Mouse (Mus musculus) CH12.LX (cell line): ENCODE measurements around the gene Tpst1. TPM values are rescaled to one million over a fixed set of nuclear protein-coding genes. Genes with fewer than 3 reads are reported as not detected.

ENCODE experiments used
- DNase-seq: peaks from one replicate; pipeline ENCODE4 v3.0.0-alpha.2; 2013; ENCODE audit errors: extremely low read depth
- H3K27ac ChIP-seq: 2 replicates; pipeline ENCODE4 v1.5.1; 2012; ENCODE audit warnings: low read depth, mild to moderate bottlenecking, control low read depth, moderate library complexity; ENCODE audit not compliant: insufficient read depth
- H3K27me3 ChIP-seq: replicated peaks from 2 replicates; pipeline ENCODE3; 2012; ENCODE audit warnings: inconsistent platforms
- H3K36me3 ChIP-seq, 2 experiments: replicated peaks in 1 of 2; 2 replicates each; pipeline versions ENCODE3 to v1.6.1; 2012; ENCODE audit warnings: inconsistent platforms in 1 of 2, low read length in 1 of 2, mild to moderate bottlenecking in 1 of 2, mixed read lengths in 1 of 2, moderate library complexity in 1 of 2; ENCODE audit not compliant: control insufficient read depth in 1 of 2, insufficient read depth in 1 of 2
- H3K4me1 ChIP-seq, 2 experiments: 2 replicates each; pipeline ENCODE4 v1.6.1; 2012; ENCODE audit warnings: inconsistent platforms in 1 of 2, moderate library complexity in 1 of 2; ENCODE audit not compliant: insufficient read depth in 2 of 2, control insufficient read depth in 1 of 2
- H3K4me2 ChIP-seq: 2 replicates; pipeline ENCODE4 v1.6.1; 2012; ENCODE audit warnings: low read depth, mild to moderate bottlenecking, control low read depth; ENCODE audit not compliant: poor library complexity, insufficient read depth, severe bottlenecking
- H3K4me3 ChIP-seq, 3 experiments: fragments of 150-350 bp in 1 of 3; sonication (generic) in 1 of 3; replicated peaks in 1 of 3; 2 replicates each; pipeline versions ENCODE3 to v1.5.1; 2011 to 2012; ENCODE audit warnings: low read depth in 2 of 3, low read length in 2 of 3, mild to moderate bottlenecking in 2 of 3, moderate library complexity in 2 of 3, control low read depth in 1 of 3, improper control_type of control experiment in 1 of 3, inconsistent platforms in 1 of 3, mixed read lengths in 1 of 3; ENCODE audit not compliant: poor library complexity in 1 of 3
- H3K79me2 ChIP-seq: replicated peaks from 2 replicates; pipeline ENCODE4 v1.6.1; 2012; ENCODE audit warnings: mild to moderate bottlenecking, moderate library complexity; ENCODE audit not compliant: control insufficient read depth, poor library complexity, insufficient read depth, severe bottlenecking; ENCODE audit errors: extremely low read depth
- H3K9ac ChIP-seq: 2 replicates; pipeline ENCODE4 v1.6.1; 2012; ENCODE audit warnings: low read depth, mild to moderate bottlenecking, control low read depth, moderate library complexity; ENCODE audit not compliant: insufficient read depth
- H3K9me3 ChIP-seq: replicated peaks from 2 replicates; pipeline ENCODE3; 2012; ENCODE audit warnings: low read length, inconsistent platforms, mixed read lengths
- CTCF ChIP-seq, 2 experiments: IDR thresholded peaks in 1 of 2; conservative IDR thresholded peaks in 1 of 2; 2 replicates each; pipeline ENCODE4 v1.5.1; 2011 to 2012; ENCODE audit warnings: low read depth in 2 of 2, low read length in 2 of 2, improper control_type of control experiment in 1 of 2, inconsistent platforms in 1 of 2, mild to moderate bottlenecking in 1 of 2, moderate library complexity in 1 of 2
- JUN ChIP-seq: IDR thresholded peaks from 2 replicates; pipeline ENCODE4 v1.6.1; 2011; ENCODE audit warnings: low read depth, mild to moderate bottlenecking, low read length, improper control_type of control experiment, moderate library complexity; ENCODE audit not compliant: insufficient read depth
- JUND ChIP-seq: conservative IDR thresholded peaks from 2 replicates; pipeline ENCODE4 v1.6.1; 2011; ENCODE audit warnings: low read depth, low read length, improper control_type of control experiment
- MAFK ChIP-seq: IDR thresholded peaks from 2 replicates; pipeline ENCODE4 v1.6.1; 2011; ENCODE audit warnings: low read length, improper control_type of control experiment; ENCODE audit not compliant: insufficient replicate concordance
- MEF2A ChIP-seq: IDR thresholded peaks from 2 replicates; pipeline ENCODE4 v1.6.1; 2014; ENCODE audit warnings: low read depth, mild to moderate bottlenecking, inconsistent platforms, low read length, improper control_type of control experiment, borderline replicate concordance
- MYC ChIP-seq: IDR thresholded peaks from 2 replicates; pipeline ENCODE4 v1.6.1; 2011; ENCODE audit warnings: low read depth, mild to moderate bottlenecking, improper control_type of control experiment, low read length
- NELFE ChIP-seq: IDR thresholded peaks from 2 replicates; pipeline ENCODE4 v1.6.1; 2011; ENCODE audit warnings: low read depth, low read length, improper control_type of control experiment
- RAD21 ChIP-seq: IDR thresholded peaks from 2 replicates; pipeline ENCODE4 v1.6.1; 2011; ENCODE audit warnings: low read depth, mild to moderate bottlenecking, low read length, improper control_type of control experiment, moderate library complexity
- SMC3 ChIP-seq: IDR thresholded peaks from 2 replicates; pipeline ENCODE4 v1.6.1; 2011; ENCODE audit warnings: low read depth, low read length, improper control_type of control experiment
- TBP ChIP-seq: conservative IDR thresholded peaks from 2 replicates; pipeline ENCODE4 v1.6.1; 2011; ENCODE audit warnings: low read depth, low read length, improper control_type of control experiment
- dilution Hi-C: fragments of 300-500 bp; cut with MboI; formaldehyde crosslinking; loops from 2 replicates; pipeline ENCODE4 v1.14.3; 2020; ENCODE audit warnings: low sequenced_read_pairs; ENCODE audit not compliant: extremely low pct_unique_long_range_greater_than_20kb, extremely low pct_ligation_motif_present
- in situ Hi-C: fragments of 300-500 bp; cut with MboI; formaldehyde crosslinking; loops from 3 replicates; pipeline ENCODE4 v1.14.3; 2019; ENCODE audit warnings: low sequenced_read_pairs, low pct_ligation_motif_present, low pct_unique_long_range_greater_than_20kb, mixed read lengths
- polyA plus RNA-seq: library from polyadenylated mRNA; unstranded; fragments of >175 nt; gene quantifications from 2 replicates; pipeline ENCODE4 v1.2.1, GENCODE M21; 2012; ENCODE audit warnings: low read depth; ENCODE audit not compliant: insufficient read length
- total RNA-seq, 2 experiments: library from RNA; depleted of rRNA; stranded (reverse); fragments of 300-350 nt in 1 of 2; fragments of >200 nt in 1 of 2; gene quantifications; 2 replicates each; pipeline ENCODE4 v1.2.3; 2012 to 2014

The Tpst1 gene
- total and polyA plus RNA-seq, 3 experiments: 36.8 to 52.5 (median 43.2) TPM

GRCm38 (mm10) chr5:130041262-130041661 lies 31.9 kb upstream of the Tpst1 start:
- DNase-seq: no peak
- H3K4me2 ChIP-seq: no peak overlapping the region
- peaks cover 63 to 86% of the 10 kb centered on the region in 2 experiments for H3K36me3 ChIP-seq
- no peak overlapping the region for H3K9ac ChIP-seq
- no peak overlapping the region for H3K4me3 ChIP-seq
- no peaks in the 10 kb centered on the region for H3K4me1 ChIP-seq
- in situ Hi-C loops (no loop called here), dilution Hi-C loops (no loop called here)
- H3K79me2 ChIP-seq: no peaks in the 10 kb centered on the region; the same call in 1 of the 2 replicates
- H3K9me3 ChIP-seq: no peaks in the 10 kb centered on the region
- H3K27me3 ChIP-seq: no peaks in the 10 kb centered on the region
- no peak overlapping the region for H3K27ac ChIP-seq
- TF ChIP-seq MAFK: peak; percentile 99
- TF ChIP-seq JUND: no peak

- DNase-seq: no peak
- Histone ChIP-seq H3K36me3 (peaks cover 69 to 91% of the 10 kb centered on the region in 2 experiments), H3K27ac (no peak overlapping the region), H3K4me3 (no peak overlapping the region), H3K4me2 (no peak overlapping the region), H3K4me1 (peaks cover 0 to 5% of the 10 kb centered on the region in 2 experiments; a peak in 2 of 4 replicates), H3K79me2 (no peaks in the 10 kb centered on the region; the same call in 1 of the 2 replicates), H3K9me3 (no peaks in the 10 kb centered on the region), H3K27me3 (no peaks in the 10 kb centered on the region), H3K9ac (no peak overlapping the region)
- in situ Hi-C loops: no loop called here
- dilution Hi-C loops: no loop called here
- TF ChIP-seq NELFE (no peak), JUN (no peak), TBP (no peak), MEF2A (no peak)
These were observed 29.4 kb upstream of the Tpst1 start for GRCm38 (mm10) chr5:130043741-130044140.

DNA sequence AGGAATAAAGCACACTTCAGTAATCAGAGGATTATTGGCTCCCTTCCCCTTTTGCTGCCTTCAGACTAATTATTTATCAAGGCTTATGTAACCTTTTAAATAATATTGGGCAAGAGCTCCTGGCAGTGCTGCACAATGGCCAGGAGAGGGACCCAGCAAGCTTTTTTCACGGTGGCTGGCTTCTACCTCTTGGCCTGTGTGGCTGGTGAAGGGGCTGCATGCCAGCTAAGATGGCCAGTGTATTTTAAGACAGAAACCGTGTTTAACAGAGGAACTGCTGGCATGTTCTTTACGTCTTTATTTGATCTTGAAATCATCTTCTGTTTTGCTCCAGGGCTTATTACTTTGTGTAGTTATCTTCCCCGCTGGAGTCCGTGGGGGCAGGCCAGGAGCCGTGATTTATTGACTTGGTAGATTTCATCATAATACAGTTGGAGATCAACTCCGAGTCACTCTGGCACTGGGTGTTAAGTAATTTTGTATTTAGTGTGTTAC lies 28.9 kb upstream of the Tpst1 start:
- H3K27me3 ChIP-seq: no peaks in the 10 kb centered on the region
- dilution Hi-C loops: no loop called here
- H3K4me3 ChIP-seq: no peak overlapping the region
- no peak overlapping the region for H3K9ac ChIP-seq
- no peak overlapping the region for H3K27ac ChIP-seq
- peaks cover 73 to 94% of the 10 kb centered on the region in 2 experiments for H3K36me3 ChIP-seq
- no peak for DNase-seq
- peak; percentile 63 for TF ChIP-seq SMC3
- TF ChIP-seq MYC: no peak
- TF ChIP-seq RAD21: peak; percentile 55
- TF ChIP-seq MAFK: no peak
- TF ChIP-seq CTCF (conservative IDR thresholded peaks at IDR 0.05 in 1 of 2, IDR thresholded peaks at IDR 0.05 in 1 of 2; ENCODE audit: low read depth in 2 of 2, low read length in 2 of 2): peak; percentile 27 to 65; a peak in 3 of 4 replicates
- no peak overlapping the region for H3K4me2 ChIP-seq
- H3K4me1 ChIP-seq: peaks cover 0 to 10% of the 10 kb centered on the region in 2 experiments; a peak in 2 of 4 replicates
- no peaks in the 10 kb centered on the region; the same call in 1 of the 2 replicates for H3K79me2 ChIP-seq
- in situ Hi-C loops: no loop called here
- no peaks in the 10 kb centered on the region for H3K9me3 ChIP-seq
